Mouse (Mus musculus) c-Kit-negative CD71-positive TER-119-positive erythroid progenitor cells, embryonic 14.5 days (primary cell): ENCODE measurements at regions not wholly inside any gene's neighbourhood (a gene's known extent, or its start where the extent isn't known, plus 50 kb on each side); places are given as distances from the start of the nearest gene placed in this dataset.

Source experiments
- DNase-seq: peaks from one replicate; pipeline ENCODE4 v3.0.0-alpha.2; 2013; ENCODE audit warnings: low read depth, low spot score

- no peak for DNase-seq
Observed at GRCm38 (mm10) chr3:52446991-52447390, 178.9 kb downstream of the Foxo1 start.

GRCm38 (mm10) chr3:52446500-52446899 is 178.4 kb downstream of the Foxo1 start:
- no peak for DNase-seq

- no peak for DNase-seq
Observed at GRCm38 (mm10) chr3:52444420-52445119, 176.4 kb downstream of the Foxo1 start.

- DNase-seq, result no peak
Observed at GRCm38 (mm10) chr3:52443856-52444255, 175.7 kb downstream of the Foxo1 start.

- no peak for DNase-seq
Observed at GRCm38 (mm10) chr3:52429014-52429589, 161.0 kb downstream of the Foxo1 start.

- no peak for DNase-seq
Observed at GRCm38 (mm10) chr3:52422826-52423225, 154.7 kb downstream of the Foxo1 start.

GRCm38 (mm10) chr3:52416261-52416660 is 148.1 kb downstream of the Foxo1 start:
- no peak for DNase-seq

GRCm38 (mm10) chr3:52415361-52415760 is 147.2 kb downstream of the Foxo1 start:
- no peak for DNase-seq

- DNase-seq, result no peak
Observed at GRCm38 (mm10) chr3:52414017-52414416, 145.9 kb downstream of the Foxo1 start.

GRCm38 (mm10) chr3:52413187-52413746 is 145.1 kb downstream of the Foxo1 start:
- no peak for DNase-seq

GRCm38 (mm10) chr3:52411356-52411755 is 143.2 kb downstream of the Foxo1 start:
- DNase-seq, result no peak

- DNase-seq, result no peak
Observed at GRCm38 (mm10) chr3:52409465-52409864, 141.3 kb downstream of the Foxo1 start.

GRCm38 (mm10) chr3:52406778-52407318 is 138.7 kb downstream of the Foxo1 start:
- DNase-seq, result no peak

- DNase-seq, result no peak
Observed at GRCm38 (mm10) chr3:52404636-52405035, 136.5 kb downstream of the Foxo1 start.

- no peak for DNase-seq
Observed at GRCm38 (mm10) chr3:52403032-52403431, 134.9 kb downstream of the Foxo1 start.
